Mouse (Mus musculus) neural tube, embryonic 15.5 days (tissue): Measurements from ENCODE around the gene Pm20d1. TPM values are rescaled to one million over a fixed set of nuclear protein-coding genes. Genes with fewer than 3 reads are reported as not detected.

Experiments
- ATAC-seq: fragments of 200-750 bp; cut with Nextera tagmentation; 2 replicates; pipeline ENCODE4 v1.8.0; 2017; ENCODE audit warnings: mild to moderate bottlenecking, moderate TSS enrichment, moderate library complexity; ENCODE audit not compliant: low FRiP score
- H3K27ac ChIP-seq: fragments of 300-500 bp; sonication (generic); replicated peaks from 2 replicates; pipeline ENCODE4 v1.5.1; 2015; ENCODE audit warnings: mild to moderate bottlenecking, inconsistent platforms
- H3K27me3 ChIP-seq: fragments of 300-500 bp; sonication (generic); replicated peaks from 2 replicates; pipeline ENCODE4 v1.6.1; 2015; ENCODE audit warnings: inconsistent platforms
- H3K36me3 ChIP-seq: fragments of 300-500 bp; sonication (generic); 2 replicates; pipeline ENCODE4 v1.6.1; 2015; ENCODE audit warnings: inconsistent platforms
- H3K4me1 ChIP-seq: fragments of 300-500 bp; sonication (generic); 2 replicates; pipeline ENCODE4 v1.6.1; 2015; ENCODE audit warnings: inconsistent platforms
- H3K4me2 ChIP-seq: fragments of 300-500 bp; sonication (generic); 2 replicates; pipeline ENCODE4 v1.6.1; 2015; ENCODE audit warnings: inconsistent platforms, mild to moderate bottlenecking, moderate library complexity
- H3K4me3 ChIP-seq: fragments of 300-500 bp; sonication (generic); replicated peaks from 2 replicates; pipeline ENCODE4 v1.5.1; 2015; ENCODE audit warnings: mild to moderate bottlenecking, inconsistent platforms
- H3K9ac ChIP-seq: fragments of 300-500 bp; sonication (generic); replicated peaks from 2 replicates; pipeline ENCODE4 v1.6.1; 2015; ENCODE audit warnings: mild to moderate bottlenecking, inconsistent platforms
- H3K9me3 ChIP-seq: fragments of 300-500 bp; sonication (generic); replicated peaks from 2 replicates; pipeline ENCODE4 v1.6.1; 2016; ENCODE audit warnings: inconsistent platforms
- WGBS: fragments of 180-500 bp; shearing (Covaris S2); methylation state at CpG from one replicate; pipeline ENCODE4 v1.1.7; 2015; ENCODE audit warnings: mixed read lengths; 5-methylcytosine and 5-hydroxymethylcytosine counted together
- polyA plus RNA-seq: library from polyadenylated mRNA; unstranded; fragments of >200 nt; fragmentation: Nextera tagmentation; extraction: Ambion mirVana; gene quantifications from 2 replicates; pipeline ENCODE4 v1.2.1, GENCODE M21; 2015

The Pm20d1 gene
- polyA plus RNA-seq, 1 experiment from 2014 or later, result 0.13 TPM

DNA sequence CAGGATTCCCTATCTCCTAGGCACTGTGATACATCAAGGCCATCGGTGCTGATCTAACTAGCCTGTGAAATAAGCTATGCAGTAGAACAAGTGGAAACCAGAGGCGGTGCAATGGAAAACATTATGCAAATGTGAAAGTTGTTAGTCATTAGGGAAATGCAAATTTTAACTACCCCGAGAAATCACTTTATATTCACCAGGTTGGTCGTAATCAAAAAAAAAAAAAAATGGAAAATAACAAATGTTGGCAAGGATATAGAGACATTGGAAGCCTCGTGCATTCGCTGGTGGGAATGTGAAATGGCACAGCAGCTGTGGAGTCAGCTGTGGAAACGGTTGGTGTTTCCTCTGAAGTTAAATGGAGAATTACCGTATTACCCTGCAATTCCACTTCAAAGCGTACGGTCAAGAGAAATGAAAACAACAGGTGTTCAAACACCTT is 23.7 kb downstream of the Pm20d1 start:
- no peaks in the 10 kb centered on the region for H3K27me3 ChIP-seq
- peak; percentile 38; the same call in 1 of the 2 replicates for ATAC-seq
- no peak overlapping the region for H3K27ac ChIP-seq
- no peak overlapping the region for H3K9ac ChIP-seq
- H3K4me3 ChIP-seq, result no peak overlapping the region
- H3K36me3 ChIP-seq, result no peaks in the 10 kb centered on the region
- 56% methylated on average over 10 of the region's 10 CpGs for WGBS
- no peak overlapping the region for H3K4me2 ChIP-seq
- no peaks in the 10 kb centered on the region for H3K9me3 ChIP-seq
- H3K4me1 ChIP-seq, result no peaks in the 10 kb centered on the region

- ATAC-seq, result no peak
- Histone ChIP-seq H3K4me1 (peaks cover 6% of the 10 kb centered on the region), H3K36me3 (no peaks in the 10 kb centered on the region), H3K27me3 (no peaks in the 10 kb centered on the region), H3K9ac (no peak overlapping the region), H3K27ac (no peak overlapping the region), H3K4me3 (no peak overlapping the region), H3K4me2 (no peak overlapping the region), H3K9me3 (no peaks in the 10 kb centered on the region)
- 79% methylated on average over 8 of the region's 8 CpGs for WGBS
These were observed 25.1 kb downstream of the Pm20d1 start for GRCm38 (mm10) chr1:131822292-131822691.

- Histone ChIP-seq H3K4me2 (no peak overlapping the region), H3K9me3 (no peaks in the 10 kb centered on the region), H3K9ac (no peak overlapping the region), H3K27me3 (no peaks in the 10 kb centered on the region), H3K36me3 (no peaks in the 10 kb centered on the region), H3K4me1 (peaks cover 7% of the 10 kb centered on the region), H3K4me3 (no peak overlapping the region), H3K27ac (no peak overlapping the region)
- ATAC-seq, result no peak
- 100% methylated on average over 1 of the region's 1 CpGs for WGBS
These were observed 25.8 kb downstream of the Pm20d1 start for GRCm38 (mm10) chr1:131822856-131823492.

GRCm38 (mm10) chr1:131823563-131823962 is 26.4 kb downstream of the Pm20d1 start:
- peaks cover 9% of the 10 kb centered on the region for H3K4me1 ChIP-seq
- no peak overlapping the region for H3K4me3 ChIP-seq
- no peaks in the 10 kb centered on the region for H3K36me3 ChIP-seq
- H3K27me3 ChIP-seq, result no peaks in the 10 kb centered on the region
- H3K27ac ChIP-seq, result no peak overlapping the region
- no peaks in the 10 kb centered on the region for H3K9me3 ChIP-seq
- no peak for ATAC-seq
- no peak overlapping the region for H3K9ac ChIP-seq
- H3K4me2 ChIP-seq, result no peak overlapping the region
- WGBS, result 60% methylated on average over 5 of the region's 5 CpGs

DNA sequence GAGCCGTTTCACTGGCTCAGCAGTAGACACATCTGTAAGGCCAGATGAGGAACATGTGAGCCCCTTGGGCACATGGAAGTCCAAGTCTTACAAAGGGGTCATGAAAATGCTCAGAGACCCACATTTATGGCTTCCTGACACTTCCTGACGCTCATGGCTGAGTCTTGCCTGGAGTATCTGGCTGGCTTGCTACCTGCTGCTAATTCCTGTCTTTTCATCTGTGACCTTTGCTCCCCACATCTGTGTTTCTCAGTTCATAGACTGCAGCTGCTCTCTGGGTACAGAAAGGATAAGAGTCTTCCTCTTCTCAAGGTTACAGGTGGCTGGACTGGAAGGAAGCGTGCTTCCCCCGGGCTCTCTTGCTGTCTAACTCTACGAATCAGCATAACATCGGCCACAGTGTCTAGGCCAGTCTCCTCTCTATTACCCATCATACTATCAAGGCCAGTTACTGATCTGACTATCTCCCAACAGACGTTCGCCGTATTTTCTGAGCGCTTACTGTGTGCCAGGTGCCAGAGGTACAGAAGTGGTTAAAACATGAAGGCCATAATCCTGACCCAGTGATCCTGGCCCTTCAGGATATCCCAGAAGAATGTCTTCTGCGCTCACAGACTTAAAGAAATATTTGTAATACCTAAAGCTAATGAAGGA is 27.5 kb downstream of the Pm20d1 start:
- H3K4me1 ChIP-seq, result peaks cover 20% of the 10 kb centered on the region
- H3K9ac ChIP-seq, result no peak overlapping the region
- H3K27ac ChIP-seq, result no peak overlapping the region
- H3K4me3 ChIP-seq, result no peak overlapping the region
- no peaks in the 10 kb centered on the region for H3K9me3 ChIP-seq
- ATAC-seq, result no peak
- H3K27me3 ChIP-seq, result no peaks in the 10 kb centered on the region
- no peak overlapping the region for H3K4me2 ChIP-seq
- WGBS, result 92% methylated on average over 11 of the region's 11 CpGs
- H3K36me3 ChIP-seq, result no peaks in the 10 kb centered on the region

DNA sequence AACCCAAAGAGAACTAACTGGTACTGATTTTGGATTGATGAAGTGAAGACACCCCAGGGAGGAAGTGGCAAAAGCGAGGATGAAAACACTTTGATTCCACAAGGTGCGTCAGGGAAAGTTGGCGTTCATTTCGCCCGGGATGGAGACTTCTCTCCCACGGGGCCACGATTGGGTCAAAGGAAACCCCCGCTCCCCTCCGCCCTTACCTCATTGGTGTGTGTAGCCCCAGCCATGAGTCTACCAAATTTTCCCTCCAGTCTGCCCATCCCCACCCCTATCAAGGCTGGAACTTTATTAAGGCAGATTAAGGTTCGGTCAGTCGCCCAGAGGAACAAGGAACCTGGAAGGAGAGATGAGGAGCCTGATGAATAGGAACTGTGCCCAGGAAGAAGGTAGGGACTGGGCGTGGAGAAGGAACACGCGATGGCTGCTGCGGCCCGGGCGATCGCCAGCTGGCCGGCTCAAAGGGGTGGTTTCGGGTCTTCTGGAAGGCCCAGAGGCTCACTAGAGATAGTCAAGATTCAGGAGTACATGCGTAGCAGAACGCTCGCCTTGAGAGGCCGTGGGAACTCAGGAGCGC is 30.1 kb downstream of the Pm20d1 start, which contains the start of gene Slc41a1:
Gene Slc41a1, plus strand, starts transcription at position 287 of the 580 bp plus-strand sequence.
- H3K4me1 ChIP-seq, result peaks cover 39% of the 10 kb centered on the region
- ATAC-seq, result peak; percentile 58

DNA sequence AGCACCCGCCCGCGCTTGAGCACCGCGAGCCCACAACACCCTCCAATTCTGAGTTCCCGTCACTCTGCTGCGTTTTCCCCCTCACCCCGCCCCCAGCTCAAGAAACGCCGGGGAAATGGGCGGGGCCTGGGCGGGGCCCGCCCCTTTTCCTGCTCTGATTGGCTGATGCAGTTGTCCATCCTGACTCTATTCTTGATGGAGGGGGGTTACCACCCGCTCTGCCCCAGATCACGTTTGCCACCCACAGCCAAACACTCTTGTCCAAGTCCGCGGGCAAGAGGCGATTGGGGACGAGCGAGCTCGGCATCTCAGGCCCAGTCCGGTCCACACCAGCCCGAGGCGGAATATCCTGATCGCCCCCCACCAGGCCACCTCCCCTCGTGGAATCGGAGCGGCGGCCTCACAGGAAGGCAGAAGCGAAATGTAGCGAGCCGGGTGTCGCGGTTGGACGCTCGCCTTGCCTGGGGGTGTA is 30.6 kb downstream of the Pm20d1 start:
- Histone ChIP-seq H3K27me3 (no peaks in the 10 kb centered on the region), H3K9me3 (no peaks in the 10 kb centered on the region), H3K4me1 (peaks cover 41% of the 10 kb centered on the region), H3K27ac (peak overlapping the region; percentile 90), H3K4me2 (peak overlapping the region; percentile 71), H3K4me3 (peak overlapping the region; percentile 86), H3K9ac (peak overlapping the region; percentile 90), H3K36me3 (0 out of 2 replicates have a peak, but pooled peaks cover 3% of the 10 kb centered on the region)
- WGBS, result under 1% methylated on average over 36 of the region's 36 CpGs
- peak; percentile 97 for ATAC-seq

More for the DNA sequence above, 30.1 kb downstream of the Pm20d1 start, which contains the start of gene Slc41a1:
- Histone ChIP-seq H3K36me3 (no peaks in the 10 kb centered on the region), H3K4me2 (peak within 1 kb of the TSS; percentile 71), H3K9ac (peak within 1 kb of the TSS; percentile 90), H3K27ac (peak within 1 kb of the TSS; percentile 90), H3K27me3 (no peaks in the 10 kb centered on the region), H3K9me3 (no peaks in the 10 kb centered on the region), H3K4me3 (peak within 1 kb of the TSS; percentile 86)
- 3% methylated on average over 25 of the region's 25 CpGs for WGBS

DNA sequence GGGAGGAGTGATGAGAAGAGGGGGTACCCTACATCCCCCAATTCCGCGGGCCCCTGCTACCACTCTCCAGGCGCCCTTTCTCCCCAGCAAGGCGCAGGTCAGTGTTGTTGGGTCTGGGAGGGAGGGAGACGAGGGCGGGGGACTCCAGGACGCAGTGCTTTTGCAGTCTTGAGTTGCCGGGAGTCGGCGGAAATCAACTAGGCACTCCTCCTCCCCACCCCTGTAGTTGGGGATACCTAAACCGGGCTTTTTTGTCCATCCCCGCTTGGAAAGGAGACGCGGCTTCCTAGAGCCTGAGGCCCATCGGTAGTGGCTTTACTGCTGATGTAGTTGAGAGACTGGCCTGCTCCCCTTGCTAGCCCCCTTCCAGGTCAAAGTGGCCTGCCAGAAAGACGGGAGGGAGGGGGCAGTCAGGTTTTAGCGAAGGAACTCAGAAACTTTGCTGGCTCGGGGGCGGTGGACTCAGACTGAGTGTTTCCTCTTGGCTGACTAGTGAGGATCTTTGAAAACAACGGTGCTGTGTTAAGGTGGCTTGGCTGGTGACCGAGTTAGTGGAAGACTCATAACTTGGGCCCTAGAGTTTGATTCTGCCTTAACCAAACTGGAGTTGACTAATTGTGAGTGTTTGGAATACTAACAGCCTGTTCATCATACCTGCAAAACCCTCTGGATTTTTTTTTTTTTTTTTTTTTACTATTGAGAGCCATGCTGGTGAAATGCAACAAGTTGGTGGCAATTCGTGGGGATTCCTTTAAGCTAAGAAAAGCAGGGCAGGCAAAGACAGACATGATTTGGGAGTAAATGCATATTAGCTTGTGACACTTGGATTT is 31.3 kb downstream of the Pm20d1 start:
- WGBS, result 1% methylated on average over 22 of the region's 22 CpGs
- Histone ChIP-seq H3K27ac (peak overlapping the region; percentile 90), H3K4me2 (peak overlapping the region; percentile 71), H3K4me1 (peaks cover 46% of the 10 kb centered on the region), H3K36me3 (0 out of 2 replicates have a peak, but pooled peaks cover 3% of the 10 kb centered on the region), H3K27me3 (no peaks in the 10 kb centered on the region), H3K4me3 (peak overlapping the region; percentile 86), H3K9ac (peak overlapping the region; percentile 90), H3K9me3 (no peaks in the 10 kb centered on the region)
- ATAC-seq, result peak; percentile 64

GRCm38 (mm10) chr1:131829279-131829678 is 32.1 kb downstream of the Pm20d1 start:
- H3K4me2 ChIP-seq, result peak overlapping the region; percentile 71
- H3K9me3 ChIP-seq, result no peaks in the 10 kb centered on the region
- peak overlapping the region; percentile 86 for H3K4me3 ChIP-seq
- peak overlapping the region; percentile 90; the same call in 1 of the 2 replicates for H3K9ac ChIP-seq
- no peak for ATAC-seq
- no peak overlapping the region for H3K27ac ChIP-seq
- H3K36me3 ChIP-seq, result 0 out of 2 replicates have a peak, but pooled peaks cover 3% of the 10 kb centered on the region
- H3K27me3 ChIP-seq, result no peaks in the 10 kb centered on the region
- 40% methylated on average over 5 of the region's 5 CpGs for WGBS
- H3K4me1 ChIP-seq, result peaks cover 52% of the 10 kb centered on the region

- 0 out of 2 replicates have a peak, but pooled peaks cover 3% of the 10 kb centered on the region for H3K36me3 ChIP-seq
- no peak overlapping the region for H3K9ac ChIP-seq
- no peak overlapping the region for H3K27ac ChIP-seq
- WGBS, result 91% methylated on average over 15 of the region's 15 CpGs
- no peak overlapping the region for H3K4me3 ChIP-seq
- H3K9me3 ChIP-seq, result no peaks in the 10 kb centered on the region
- no peaks in the 10 kb centered on the region for H3K27me3 ChIP-seq
- peaks cover 56% of the 10 kb centered on the region for H3K4me1 ChIP-seq
- ATAC-seq, result no peak
- peak overlapping the region; percentile 71; the same call in 1 of the 2 replicates for H3K4me2 ChIP-seq
These were observed 33.4 kb downstream of the Pm20d1 start for GRCm38 (mm10) chr1:131830561-131830960.
